Mouse (Mus musculus) ES-Bruce4 (cell line): Measurements from ENCODE around the gene OR5BS1P. TPM values are rescaled to one million over a fixed set of nuclear protein-coding genes. Genes with fewer than 3 reads are reported as not detected.

Source experiments
- H3K27ac ChIP-seq: 2 replicates; pipeline ENCODE4 v1.5.1; 2012; ENCODE audit warnings: low read length, inconsistent platforms; ENCODE audit not compliant: insufficient read depth
- H3K27me3 ChIP-seq: 2 replicates; pipeline ENCODE4 v1.6.1; 2012; ENCODE audit warnings: mild to moderate bottlenecking, low read length, inconsistent platforms; ENCODE audit not compliant: control insufficient read depth, poor library complexity, insufficient read depth, severe bottlenecking
- H3K36me3 ChIP-seq: 2 replicates; pipeline ENCODE4 v1.6.1; 2012; ENCODE audit warnings: inconsistent platforms, mild to moderate bottlenecking, low read length, moderate library complexity; ENCODE audit not compliant: control insufficient read depth, poor library complexity, insufficient read depth, severe bottlenecking
- H3K4me1 ChIP-seq: one replicate; pipeline ENCODE4 v1.8.1; 2011; ENCODE audit warnings: low read length; ENCODE audit not compliant: control insufficient read depth, insufficient read depth
- H3K4me3 ChIP-seq: 2 replicates; pipeline ENCODE4 v1.5.1; 2011; ENCODE audit warnings: low read depth, mild to moderate bottlenecking, low read length
- H3K9ac ChIP-seq: 2 replicates; pipeline ENCODE4 v1.6.1; 2012; ENCODE audit warnings: low read depth, mild to moderate bottlenecking, inconsistent platforms; ENCODE audit not compliant: poor library complexity, severe bottlenecking
- H3K9me3 ChIP-seq: replicated peaks from 2 replicates; pipeline ENCODE4 v1.6.1; 2012; ENCODE audit warnings: mild to moderate bottlenecking, low read length, inconsistent platforms; ENCODE audit not compliant: control insufficient read depth, poor library complexity, insufficient read depth, severe bottlenecking
- CTCF ChIP-seq: IDR thresholded peaks from one replicate; pipeline ENCODE4 v1.8.1; 2011; ENCODE audit warnings: low read depth, low read length
- EP300 ChIP-seq: IDR thresholded peaks from 2 replicates; pipeline ENCODE4 v1.6.1; 2011; ENCODE audit warnings: low read depth, low read length; ENCODE audit not compliant: insufficient read depth
- POLR2A ChIP-seq: IDR thresholded peaks from one replicate; pipeline ENCODE4 v1.8.1; 2011; ENCODE audit warnings: low read length; ENCODE audit not compliant: insufficient read depth
- polyA plus RNA-seq: library from polyadenylated mRNA; stranded (reverse); fragments of >200 nt; gene quantifications from 2 replicates; pipeline ENCODE4 v1.2.4, GENCODE M21; 2011; ENCODE audit warnings: low read depth; ENCODE audit not compliant: missing spikeins, insufficient read depth, insufficient read length

OR5BS1P gene
- polyA plus RNA-seq, 1 experiment, result not detected

DNA sequence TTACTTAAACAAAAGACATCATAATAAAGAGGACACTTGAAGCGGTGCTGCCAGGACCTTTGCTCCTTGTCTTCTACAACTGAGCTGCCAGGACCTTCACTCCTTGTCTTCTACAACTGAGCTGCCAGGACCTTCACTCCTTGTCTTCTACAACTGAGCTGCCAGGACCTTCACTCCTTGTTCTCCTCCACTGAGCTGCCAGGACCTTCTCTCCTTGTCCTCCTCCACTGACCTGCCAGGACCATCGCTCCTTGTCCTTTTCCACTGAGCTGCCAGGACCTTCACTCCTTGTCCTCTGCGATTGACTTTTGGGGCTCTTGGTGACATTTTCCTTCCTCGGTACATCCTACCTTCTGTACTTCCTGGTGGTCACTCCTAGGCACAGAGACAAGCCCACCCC is 21.2 kb upstream of the OR5BS1P start:
- Histone ChIP-seq H3K4me1 (no peaks in the 10 kb centered on the region), H3K27me3 (peaks cover 1% of the 10 kb centered on the region; the same call in 1 of the 2 replicates), H3K36me3 (no peaks in the 10 kb centered on the region), H3K4me3 (no peak overlapping the region), H3K9me3 (no peaks in the 10 kb centered on the region), H3K27ac (no peak overlapping the region), H3K9ac (no peak overlapping the region)
- no peak for TF ChIP-seq POLR2A
- no peak for TF ChIP-seq EP300
- TF ChIP-seq CTCF, result no peak

DNA sequence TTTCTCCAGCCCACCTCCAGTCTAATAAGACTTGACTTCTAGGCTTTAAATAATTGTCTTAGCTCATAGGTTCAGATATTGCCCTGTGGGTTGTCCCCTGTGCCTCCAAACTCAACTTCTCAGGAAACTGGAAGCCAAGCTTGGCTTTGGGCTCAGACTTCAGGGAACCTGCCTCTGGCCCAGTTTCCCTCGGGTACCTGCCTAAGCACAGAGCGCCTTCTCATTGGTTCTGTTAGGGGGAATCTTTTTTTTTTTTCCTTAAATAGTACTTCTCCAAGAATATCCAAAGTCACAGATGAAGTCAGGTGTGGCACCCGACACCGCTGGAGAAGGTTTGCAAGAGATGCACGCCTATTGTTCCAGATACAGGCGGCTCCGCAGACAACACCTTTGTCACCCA is 17.4 kb upstream of the OR5BS1P start, which contains the start of gene Olfr281:
Gene Olfr281 (plus strand): TSS at position 301 of the 400 bp plus-strand sequence.
- no peak within 1 kb of the TSS for H3K4me3 ChIP-seq
- TF ChIP-seq EP300 (no peak), POLR2A (no peak), CTCF (no peak)

DNA sequence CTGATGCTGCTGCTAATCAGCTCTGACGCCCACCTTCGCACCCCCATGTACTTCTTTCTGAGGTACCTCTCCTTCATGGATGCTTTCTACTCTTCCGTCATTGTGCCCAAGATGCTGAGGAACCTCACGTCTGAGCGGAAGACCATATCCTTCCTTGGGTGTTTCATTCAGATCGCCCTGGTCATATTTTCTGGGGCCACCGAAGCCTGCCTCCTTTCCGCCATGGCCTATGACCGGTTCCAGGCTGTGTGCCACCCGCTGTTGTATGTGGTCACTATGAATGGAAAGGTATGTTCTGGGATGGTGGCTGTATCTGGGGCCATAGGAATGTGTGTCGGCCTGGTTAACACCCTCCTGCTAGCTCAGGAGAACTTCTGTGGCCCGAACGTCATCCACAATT is 1.8 kb downstream of the OR5BS1P start:
- Histone ChIP-seq H3K9ac (no peak overlapping the region), H3K27ac (no peak overlapping the region), H3K27me3 (no peaks in the 10 kb centered on the region), H3K4me3 (no peak overlapping the region), H3K9me3 (no peaks in the 10 kb centered on the region), H3K4me1 (no peaks in the 10 kb centered on the region), H3K36me3 (no peaks in the 10 kb centered on the region)
- no peak for TF ChIP-seq EP300
- no peak for TF ChIP-seq POLR2A
- no peak for TF ChIP-seq CTCF

More for the DNA sequence above, 17.4 kb upstream of the OR5BS1P start, which contains the start of gene Olfr281:
- Histone ChIP-seq H3K4me1 (no peaks in the 10 kb centered on the region), H3K9ac (no peak within 1 kb of the TSS), H3K9me3 (no peaks in the 10 kb centered on the region), H3K27ac (no peak within 1 kb of the TSS), H3K36me3 (no peaks in the 10 kb centered on the region), H3K27me3 (no peaks in the 10 kb centered on the region)

DNA sequence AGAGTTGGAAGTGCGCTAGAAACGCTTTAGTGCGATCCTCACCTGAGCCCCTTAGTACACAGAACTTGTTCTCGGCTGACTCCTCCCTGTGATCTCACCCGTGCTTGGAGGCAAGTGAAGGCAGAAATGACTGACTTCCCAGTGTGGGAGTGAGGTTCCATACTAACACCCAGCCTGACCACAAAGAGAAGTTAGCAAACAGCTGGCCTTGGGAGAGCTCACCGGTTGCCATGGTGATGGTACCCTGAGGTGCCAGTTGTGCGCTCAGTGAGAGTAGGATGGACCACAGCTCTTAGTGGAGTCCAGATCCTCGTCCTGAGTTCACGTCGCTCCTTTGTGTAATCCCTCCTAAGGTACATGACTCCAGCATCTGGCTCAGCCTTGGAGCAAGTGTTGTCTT is 5.3 kb downstream of the OR5BS1P start:
- Histone ChIP-seq H3K9me3 (no peaks in the 10 kb centered on the region), H3K4me1 (no peaks in the 10 kb centered on the region), H3K4me3 (no peak overlapping the region), H3K36me3 (no peaks in the 10 kb centered on the region), H3K9ac (no peak overlapping the region), H3K27me3 (no peaks in the 10 kb centered on the region), H3K27ac (no peak overlapping the region)
- TF ChIP-seq CTCF, result no peak
- no peak for TF ChIP-seq POLR2A
- no peak for TF ChIP-seq EP300

DNA sequence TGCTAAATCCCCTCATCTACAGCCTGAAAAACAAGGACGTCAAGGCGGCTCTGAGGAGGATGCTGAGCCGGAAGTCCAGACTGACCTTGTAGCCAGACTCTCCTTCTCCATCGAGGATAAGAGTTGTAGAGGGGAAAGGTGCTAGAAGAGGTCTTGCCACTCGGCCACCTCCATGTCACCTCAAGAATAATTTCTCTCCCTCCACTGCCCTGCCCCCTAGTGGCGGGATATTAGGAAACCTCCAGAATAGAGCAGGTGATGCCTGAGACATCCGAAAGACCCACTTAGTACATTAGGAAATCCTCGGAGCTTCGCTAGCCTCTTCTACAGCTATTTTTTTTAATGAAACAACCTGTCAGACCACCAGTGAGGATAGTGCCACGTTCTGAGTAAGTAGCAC is 5.7 kb downstream of the OR5BS1P start:
- Histone ChIP-seq H3K27me3 (no peaks in the 10 kb centered on the region), H3K4me1 (no peaks in the 10 kb centered on the region), H3K9me3 (no peaks in the 10 kb centered on the region), H3K9ac (no peak overlapping the region), H3K4me3 (no peak overlapping the region), H3K27ac (no peak overlapping the region), H3K36me3 (no peaks in the 10 kb centered on the region)
- no peak for TF ChIP-seq POLR2A
- peak; percentile 65 for TF ChIP-seq CTCF

DNA sequence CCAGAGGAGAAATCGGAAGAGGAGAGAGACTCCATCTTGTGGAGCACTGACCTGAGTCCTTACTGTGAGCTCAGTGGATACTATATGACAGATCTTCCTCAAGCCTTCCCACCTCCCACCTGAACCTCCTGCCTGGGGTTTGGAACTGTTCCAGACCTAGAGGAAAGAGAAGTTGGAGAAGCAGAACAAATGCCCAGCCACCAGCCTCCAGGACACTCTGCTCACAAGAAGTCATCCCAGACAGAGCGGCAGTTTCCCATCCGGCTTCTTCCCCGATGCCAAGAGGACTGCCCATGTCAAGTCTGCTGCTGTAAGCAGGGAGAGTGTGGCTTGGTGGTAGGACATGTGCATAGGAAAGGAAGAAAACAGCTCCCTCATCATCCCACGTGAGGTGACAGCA is 6.6 kb downstream of the OR5BS1P start:
- Histone ChIP-seq H3K9ac (no peak overlapping the region), H3K4me1 (no peaks in the 10 kb centered on the region), H3K27ac (no peak overlapping the region), H3K27me3 (no peaks in the 10 kb centered on the region), H3K9me3 (no peaks in the 10 kb centered on the region), H3K4me3 (no peak overlapping the region), H3K36me3 (no peaks in the 10 kb centered on the region)
- TF ChIP-seq CTCF (no peak), POLR2A (no peak), EP300 (no peak)
